Mouse (Mus musculus): ENCODE measurements at regions not wholly inside any gene's neighbourhood (a gene's known extent, or its start where the extent isn't known, plus 50 kb on each side); places are given as distances from the start of the nearest gene placed in this dataset.

- DNase-seq, result no peak
Measured at GRCm38 (mm10) chr16:46331336-46331735, 167.0 kb downstream of the Nectin3 start.

GRCm38 (mm10) chr16:46299079-46299721, 144.3 kb upstream of the Gm4737 start:
- no peak for DNase-seq

- peak; percentile 21 to 30 for DNase-seq
Measured at GRCm38 (mm10) chr16:46297192-46297591, 142.3 kb upstream of the Gm4737 start.

- no peak for DNase-seq
Measured at GRCm38 (mm10) chr16:46296412-46296811, 141.5 kb upstream of the Gm4737 start.

- DNase-seq, result no peak
Measured at GRCm38 (mm10) chr16:46293831-46294230, 139.0 kb upstream of the Gm4737 start.

- DNase-seq, result no peak
Measured at GRCm38 (mm10) chr16:46291067-46291833, 136.4 kb upstream of the Gm4737 start.

- DNase-seq, result peak; percentile 88 to 89
Measured at GRCm38 (mm10) chr16:46290199-46290598, 135.3 kb upstream of the Gm4737 start.

- no peak for DNase-seq
Measured at GRCm38 (mm10) chr16:46267533-46267932, 112.7 kb upstream of the Gm4737 start.

GRCm38 (mm10) chr16:46251639-46252038, 96.8 kb upstream of the Gm4737 start:
- no peak for DNase-seq

- DNase-seq, result no peak
Measured at GRCm38 (mm10) chr16:46250943-46251342, 96.1 kb upstream of the Gm4737 start.

- DNase-seq, result no peak
Measured at GRCm38 (mm10) chr16:46245598-46245997, 90.7 kb upstream of the Gm4737 start.

- DNase-seq, result no peak
Measured at GRCm38 (mm10) chr16:46228744-46229143, 73.9 kb upstream of the Gm4737 start.

GRCm38 (mm10) chr16:46223084-46223600, 68.3 kb upstream of the Gm4737 start:
- no peak for DNase-seq

GRCm38 (mm10) chr16:46212504-46212903, 57.6 kb upstream of the Gm4737 start:
- no peak for DNase-seq

- no peak for DNase-seq
Measured at GRCm38 (mm10) chr16:46211914-46212313, 57.0 kb upstream of the Gm4737 start.

- no peak for DNase-seq
Measured at GRCm38 (mm10) chr16:46205114-46205513, 50.2 kb upstream of the Gm4737 start.
